Mouse (Mus musculus) spleen, embryonic (tissue): ENCODE results near the gene Arl2bp.

Source experiments
- CTCF ChIA-PET: fragments of 350-600 bp; sonication (Branson Sonifier 250); formaldehyde crosslinking; loops from one replicate; lab custom pipeline; 2022; lab: Charles Lee

Arl2bp gene

GRCm38 (mm10) chr8:94694701-94695100, 28.3 kb downstream of the Arl2bp start:
- CTCF ChIA-PET = interaction anchor here (1.0 kb wide), 1 partner anchor 581 kb away, joined by 8 read pairs; no protein-coding TSS in a partner anchor

- CTCF ChIA-PET = interaction anchor here (1.0 kb wide), 1 partner anchor 582 kb away, joined by 8 read pairs; no protein-coding TSS in a partner anchor
These were observed 29.1 kb downstream of the Arl2bp start for GRCm38 (mm10) chr8:94695341-94695993.

GRCm38 (mm10) chr8:94695994-94696384, 29.6 kb downstream of the Arl2bp start, which contains the start of gene Pllp:
Pllp (minus strand) TSS chr8:94696278.
- CTCF ChIA-PET = no interaction called here

- CTCF ChIA-PET = no interaction called here
These were observed 30.2 kb downstream of the Arl2bp start for GRCm38 (mm10) chr8:94696566-94696965.

GRCm38 (mm10) chr8:94697956-94698355, 31.6 kb downstream of the Arl2bp start:
- CTCF ChIA-PET = no interaction called here

- CTCF ChIA-PET = interaction anchor here (0.6 kb wide), 1 partner anchor 33 kb away, joined by 6 read pairs; the partner anchor contains the start of gene Arl2bp
These were observed 33.0 kb downstream of the Arl2bp start for GRCm38 (mm10) chr8:94699366-94699765.

- CTCF ChIA-PET = no interaction called here
These were observed 34.1 kb downstream of the Arl2bp start for GRCm38 (mm10) chr8:94700421-94700935.

- CTCF ChIA-PET = interaction anchor here (0.6 to 1.3 kb wide), 3 partner anchors 41 to 1149 kb away, joined by 3 read pairs; no protein-coding TSS in a partner anchor
These were observed 35.8 kb downstream of the Arl2bp start for GRCm38 (mm10) chr8:94702156-94702555.

GRCm38 (mm10) chr8:94702844-94703813, 36.7 kb downstream of the Arl2bp start:
- CTCF ChIA-PET = interaction anchor here (0.5 to 1.3 kb wide), 4 partner anchors 40 to 376 kb away, joined by 3 to 4 read pairs (median 4); no protein-coding TSS in a partner anchor

- CTCF ChIA-PET = interaction anchor here (0.5 to 1.2 kb wide), 5 partner anchors 41 to 213 kb away, joined by 3 to 4 read pairs (median 3); no protein-coding TSS in a partner anchor
These were observed 37.7 kb downstream of the Arl2bp start for GRCm38 (mm10) chr8:94703972-94704668.

- CTCF ChIA-PET = interaction anchor here (0.6 to 1.2 kb wide), 4 partner anchors 72 to 212 kb away, joined by 3 to 4 read pairs (median 3); no protein-coding TSS in a partner anchor
These were observed 38.2 kb downstream of the Arl2bp start for GRCm38 (mm10) chr8:94704669-94704984.

GRCm38 (mm10) chr8:94705581-94706245, 39.3 kb downstream of the Arl2bp start:
- CTCF ChIA-PET = no interaction called here

- CTCF ChIA-PET = no interaction called here
These were observed 40.5 kb downstream of the Arl2bp start for GRCm38 (mm10) chr8:94706732-94707395.

- CTCF ChIA-PET = no interaction called here
These were observed 43.9 kb downstream of the Arl2bp start for GRCm38 (mm10) chr8:94710336-94710735.

- CTCF ChIA-PET = interaction anchor here (0.7 kb wide), 1 partner anchor 199 kb away, joined by 3 read pairs; no protein-coding TSS in a partner anchor
These were observed 44.8 kb downstream of the Arl2bp start for GRCm38 (mm10) chr8:94711160-94711718.

- CTCF ChIA-PET = no interaction called here
These were observed 48.2 kb downstream of the Arl2bp start for GRCm38 (mm10) chr8:94714556-94714955.

GRCm38 (mm10) chr8:94715871-94716270, 49.5 kb downstream of the Arl2bp start:
- CTCF ChIA-PET = no interaction called here

- CTCF ChIA-PET = no interaction called here
These were observed 50.4 kb downstream of the Arl2bp start for GRCm38 (mm10) chr8:94716841-94717240.
